Mouse (Mus musculus) intestine, embryonic 15.5 days (tissue): ENCODE measurements at regions not wholly inside any gene's neighbourhood (a gene's known extent, or its start where the extent isn't known, plus 50 kb on each side); places are given as distances from the start of the nearest gene placed in this dataset.
"Not testable (repeated sequence)": the region's sequence is repeated elsewhere in the genome, so short reads cannot be mapped to it uniquely, and the experiment has no call there.

ENCODE experiments used
- ATAC-seq: fragments of 200-750 bp; cut with Nextera tagmentation; 2 replicates; pipeline ENCODE4 v1.8.0; 2017; ENCODE audit warnings: moderate TSS enrichment, moderate library complexity
- H3K27ac ChIP-seq: fragments of 300-500 bp; sonication (generic); 2 replicates; pipeline ENCODE4 v1.5.1; 2015; ENCODE audit warnings: mild to moderate bottlenecking, inconsistent platforms
- H3K27me3 ChIP-seq: fragments of 300-500 bp; sonication (generic); replicated peaks from 2 replicates; pipeline ENCODE4 v1.6.1; 2015; ENCODE audit warnings: inconsistent platforms
- H3K36me3 ChIP-seq: fragments of 300-500 bp; sonication (generic); 2 replicates; pipeline ENCODE4 v1.6.1; 2015; ENCODE audit warnings: inconsistent platforms
- H3K4me1 ChIP-seq: fragments of 300-500 bp; sonication (generic); replicated peaks from 2 replicates; pipeline ENCODE4 v1.6.1; 2015; ENCODE audit warnings: inconsistent platforms
- H3K4me2 ChIP-seq: fragments of 300-500 bp; sonication (generic); replicated peaks from 2 replicates; pipeline ENCODE4 v1.6.1; 2015; ENCODE audit warnings: mild to moderate bottlenecking, inconsistent platforms
- H3K4me3 ChIP-seq: fragments of 300-500 bp; sonication (generic); replicated peaks from 2 replicates; pipeline ENCODE4 v1.5.1; 2015; ENCODE audit warnings: inconsistent platforms
- H3K9ac ChIP-seq: fragments of 300-500 bp; sonication (generic); 2 replicates; pipeline ENCODE4 v1.6.1; 2015; ENCODE audit warnings: inconsistent platforms
- H3K9me3 ChIP-seq: fragments of 300-500 bp; sonication (generic); 2 replicates; pipeline ENCODE4 v1.6.1; 2016; ENCODE audit warnings: inconsistent platforms
- WGBS: fragments of 180-500 bp; shearing (Covaris S2); methylation state at CpG from one replicate; pipeline ENCODE4 v1.1.7; 2015; 5-methylcytosine and 5-hydroxymethylcytosine counted together

- Histone ChIP-seq H3K36me3 (no peaks in the 10 kb centered on the region), H3K4me1 (no peaks in the 10 kb centered on the region), H3K27me3 (no peaks in the 10 kb centered on the region), H3K9me3 (no peaks in the 10 kb centered on the region), H3K9ac (no peak overlapping the region), H3K4me2 (no peak overlapping the region), H3K4me3 (no peak overlapping the region), H3K27ac (no peak overlapping the region)
- no peak for ATAC-seq
- 81% methylated on average over 2 of the region's 2 CpGs for whole genome bisulfite sequencing
Observed at GRCm38 (mm10) chr2:108042086-108042485, 751.6 kb downstream of the Kcna4 start.

DNA sequence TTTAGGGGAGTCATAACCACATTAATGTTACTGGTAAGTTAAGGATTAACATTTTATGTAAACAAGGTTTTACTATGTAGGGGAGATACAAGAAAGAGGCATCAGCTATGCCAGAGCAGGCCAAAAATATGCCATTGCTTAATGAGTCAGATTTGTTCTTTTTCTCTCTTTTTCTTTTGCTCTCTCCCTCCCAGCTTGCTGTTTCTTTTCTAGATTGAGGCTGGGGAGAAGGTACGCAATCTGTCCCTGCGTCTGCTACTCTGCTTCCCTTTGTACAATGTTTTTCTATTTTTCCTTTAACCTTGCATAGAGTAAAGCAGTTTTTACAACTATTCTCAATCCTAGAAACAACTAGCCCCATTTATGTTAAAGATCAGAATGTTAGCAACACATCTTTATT, 754.4 kb downstream of the Kcna4 start:
- no peak overlapping the region for H3K4me3 ChIP-seq
- no peaks in the 10 kb centered on the region for H3K27me3 ChIP-seq
- H3K4me1 ChIP-seq: no peaks in the 10 kb centered on the region
- 89% methylated on average over 2 of the region's 2 CpGs for WGBS
- no peaks in the 10 kb centered on the region for H3K36me3 ChIP-seq
- no peak overlapping the region for H3K27ac ChIP-seq
- no peaks in the 10 kb centered on the region for H3K9me3 ChIP-seq
- ATAC-seq: no peak
- H3K4me2 ChIP-seq: no peak overlapping the region
- H3K9ac ChIP-seq: no peak overlapping the region

- no peak for ATAC-seq
- H3K4me2 ChIP-seq: no peak overlapping the region
- no peak overlapping the region for H3K4me3 ChIP-seq
- WGBS: 77% methylated on average over 2 of the region's 2 CpGs
- H3K9me3 ChIP-seq: no peaks in the 10 kb centered on the region
- H3K9ac ChIP-seq: no peak overlapping the region
- no peaks in the 10 kb centered on the region for H3K27me3 ChIP-seq
- no peaks in the 10 kb centered on the region for H3K36me3 ChIP-seq
- no peak overlapping the region for H3K27ac ChIP-seq
- no peaks in the 10 kb centered on the region for H3K4me1 ChIP-seq
Observed at GRCm38 (mm10) chr2:108045997-108046396, 755.6 kb downstream of the Kcna4 start.

DNA sequence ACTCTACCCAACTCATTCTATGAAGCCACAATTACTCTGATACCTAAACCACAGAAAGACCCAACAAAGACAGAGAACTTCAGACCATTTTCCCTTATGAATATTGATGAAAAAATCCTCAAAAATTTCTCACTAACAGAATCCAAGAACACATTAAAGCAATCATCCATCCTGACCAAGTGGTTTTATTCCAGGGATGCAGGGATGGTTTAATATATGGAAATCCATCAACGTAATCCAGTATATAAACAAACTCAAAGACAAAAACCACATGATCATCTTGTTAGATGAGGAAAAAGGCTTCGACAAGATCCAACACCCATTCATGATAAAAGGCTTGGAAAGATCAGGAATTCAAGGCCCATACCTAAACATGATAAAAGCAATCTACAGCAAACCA, 772.3 kb downstream of the Kcna4 start:
- H3K36me3 ChIP-seq, H3K27me3 ChIP-seq, H3K9ac ChIP-seq, H3K4me3 ChIP-seq, ATAC-seq, H3K4me2 ChIP-seq, H3K4me1 ChIP-seq, H3K27ac ChIP-seq, H3K9me3 ChIP-seq: not testable (repeated sequence)
- WGBS: 85% methylated on average over 2 of the region's 2 CpGs

DNA sequence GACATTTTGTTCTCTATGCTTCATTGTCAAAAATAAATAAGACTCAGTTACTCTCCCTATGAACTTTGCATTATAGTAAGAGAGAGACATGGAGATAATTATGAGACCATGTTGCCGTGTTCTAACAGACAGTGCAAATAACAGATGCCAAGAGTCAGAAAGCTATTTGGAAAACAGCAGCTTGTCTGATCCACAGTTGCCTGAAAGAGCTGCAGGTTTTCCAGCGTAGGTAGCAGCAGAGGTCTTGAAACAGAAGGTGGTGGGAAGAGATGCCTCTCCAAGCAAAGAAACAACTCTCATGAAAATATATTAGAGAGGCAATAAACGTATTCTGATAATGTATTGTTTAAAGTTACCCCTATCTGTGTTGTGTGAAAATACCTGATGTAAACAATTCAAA, 793.5 kb downstream of the Kcna4 start:
- Histone ChIP-seq H3K27ac (no peak overlapping the region), H3K4me3 (no peak overlapping the region), H3K4me2 (no peak overlapping the region), H3K4me1 (no peaks in the 10 kb centered on the region), H3K9ac (no peak overlapping the region), H3K36me3 (no peaks in the 10 kb centered on the region), H3K9me3 (no peaks in the 10 kb centered on the region), H3K27me3 (no peaks in the 10 kb centered on the region)
- no peak for ATAC-seq
- WGBS: 73% methylated on average over 3 of the region's 3 CpGs

GRCm38 (mm10) chr2:108090266-108090665, 799.8 kb downstream of the Kcna4 start:
- no peak for ATAC-seq
- no peaks in the 10 kb centered on the region for H3K4me1 ChIP-seq

DNA sequence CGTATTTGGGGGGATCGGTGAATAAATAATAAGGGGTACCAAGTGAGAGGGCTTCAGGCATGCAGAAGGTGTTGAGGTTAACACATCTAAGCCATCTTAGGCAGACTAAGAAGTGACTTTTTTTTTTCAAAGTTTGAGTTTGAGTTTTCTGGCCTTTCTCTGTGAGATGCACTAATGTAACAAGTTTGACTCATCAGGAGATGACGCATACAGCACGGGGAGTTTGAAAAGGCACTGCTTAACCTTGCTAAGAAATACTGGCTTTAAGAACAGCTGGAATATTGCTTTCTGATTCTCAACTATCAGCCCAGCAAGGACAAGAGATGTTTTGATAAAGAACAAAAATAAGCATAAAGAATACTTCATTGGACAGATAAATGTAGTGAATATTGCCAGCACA, 806.6 kb downstream of the Kcna4 start:
- Histone ChIP-seq H3K4me3 (no peak overlapping the region), H3K27me3 (no peaks in the 10 kb centered on the region), H3K9me3 (no peaks in the 10 kb centered on the region), H3K4me2 (no peak overlapping the region), H3K4me1 (no peaks in the 10 kb centered on the region), H3K9ac (no peak overlapping the region), H3K36me3 (no peaks in the 10 kb centered on the region), H3K27ac (no peak overlapping the region)
- no peak for ATAC-seq
- WGBS: 86% methylated on average over 4 of the region's 4 CpGs

More at GRCm38 (mm10) chr2:108090266-108090665, 799.8 kb downstream of the Kcna4 start:
- Histone ChIP-seq H3K9ac (no peak overlapping the region), H3K4me2 (no peak overlapping the region), H3K27me3 (no peaks in the 10 kb centered on the region), H3K9me3 (no peaks in the 10 kb centered on the region), H3K36me3 (no peaks in the 10 kb centered on the region), H3K27ac (no peak overlapping the region), H3K4me3 (no peak overlapping the region)
- 80% methylated on average over 4 of the region's 4 CpGs for WGBS

GRCm38 (mm10) chr2:108110140-108110539, 819.7 kb downstream of the Kcna4 start:
- ATAC-seq: no peak
- Histone ChIP-seq H3K9me3 (no peaks in the 10 kb centered on the region), H3K4me3 (no peak overlapping the region), H3K9ac (no peak overlapping the region), H3K36me3 (no peaks in the 10 kb centered on the region), H3K27me3 (no peaks in the 10 kb centered on the region), H3K4me1 (no peaks in the 10 kb centered on the region), H3K4me2 (no peak overlapping the region), H3K27ac (no peak overlapping the region)

DNA sequence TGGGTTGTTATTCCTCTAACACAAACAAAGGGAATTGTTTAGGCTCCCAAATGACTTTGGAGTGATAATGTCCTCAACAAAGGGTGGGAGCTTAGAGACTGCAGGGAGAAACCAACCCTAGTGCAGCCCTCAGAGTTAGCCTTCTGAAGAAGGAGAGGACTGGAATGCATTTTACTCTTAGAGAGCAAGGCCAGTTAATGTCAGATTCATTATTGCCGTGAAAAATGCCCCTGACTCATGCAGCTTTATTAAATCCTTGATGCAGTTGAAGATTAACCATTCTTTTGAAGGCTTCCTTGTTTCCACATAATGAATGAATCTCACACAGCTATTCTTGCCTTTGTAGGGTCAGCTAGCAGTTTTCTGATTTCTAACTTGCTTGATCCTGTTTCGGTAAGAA, 855.3 kb downstream of the Kcna4 start:
- no peaks in the 10 kb centered on the region for H3K27me3 ChIP-seq
- ATAC-seq: no peak
- 58% methylated on average over 2 of the region's 2 CpGs for WGBS
- no peak overlapping the region for H3K9ac ChIP-seq
- H3K4me2 ChIP-seq: no peak overlapping the region
- H3K36me3 ChIP-seq: no peaks in the 10 kb centered on the region
- H3K4me1 ChIP-seq: no peaks in the 10 kb centered on the region
- no peaks in the 10 kb centered on the region for H3K9me3 ChIP-seq
- no peak overlapping the region for H3K27ac ChIP-seq
- no peak overlapping the region for H3K4me3 ChIP-seq

- Histone ChIP-seq H3K27me3 (no peaks in the 10 kb centered on the region), H3K9me3 (no peaks in the 10 kb centered on the region), H3K4me2 (no peak overlapping the region), H3K4me1 (no peaks in the 10 kb centered on the region), H3K27ac (no peak overlapping the region), H3K9ac (no peak overlapping the region), H3K4me3 (no peak overlapping the region), H3K36me3 (no peaks in the 10 kb centered on the region)
- 46% methylated on average over 4 of the region's 4 CpGs for WGBS
- no peak for ATAC-seq
Observed at GRCm38 (mm10) chr2:108148221-108148620, 857.8 kb downstream of the Kcna4 start.

DNA sequence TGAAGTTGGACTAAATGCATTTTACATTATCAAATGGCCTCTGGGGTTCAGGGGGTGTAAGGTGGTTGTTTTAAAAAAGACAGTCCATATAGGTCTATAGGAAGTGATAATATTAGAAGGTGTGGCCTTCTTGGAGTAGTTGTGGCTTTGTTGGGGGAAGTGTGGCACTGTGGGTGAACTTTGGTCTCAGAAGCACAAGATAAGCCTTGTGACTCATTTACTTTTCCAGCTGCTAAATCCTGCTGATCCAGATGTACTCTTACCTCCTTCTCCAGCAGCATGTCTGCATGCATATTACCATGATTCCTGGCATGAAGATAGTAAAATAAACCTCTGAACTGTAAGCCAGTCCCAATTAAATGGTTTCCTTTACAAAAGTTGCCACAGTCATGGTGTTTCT, 865.8 kb downstream of the Kcna4 start:
- H3K4me2 ChIP-seq: no peak overlapping the region
- H3K4me3 ChIP-seq: no peak overlapping the region
- no peaks in the 10 kb centered on the region for H3K27me3 ChIP-seq
- no peaks in the 10 kb centered on the region for H3K36me3 ChIP-seq
- no peak overlapping the region for H3K27ac ChIP-seq
- peak; percentile 88 for ATAC-seq
- H3K9me3 ChIP-seq: no peaks in the 10 kb centered on the region
- no peak overlapping the region for H3K9ac ChIP-seq
- H3K4me1 ChIP-seq: no peaks in the 10 kb centered on the region

DNA sequence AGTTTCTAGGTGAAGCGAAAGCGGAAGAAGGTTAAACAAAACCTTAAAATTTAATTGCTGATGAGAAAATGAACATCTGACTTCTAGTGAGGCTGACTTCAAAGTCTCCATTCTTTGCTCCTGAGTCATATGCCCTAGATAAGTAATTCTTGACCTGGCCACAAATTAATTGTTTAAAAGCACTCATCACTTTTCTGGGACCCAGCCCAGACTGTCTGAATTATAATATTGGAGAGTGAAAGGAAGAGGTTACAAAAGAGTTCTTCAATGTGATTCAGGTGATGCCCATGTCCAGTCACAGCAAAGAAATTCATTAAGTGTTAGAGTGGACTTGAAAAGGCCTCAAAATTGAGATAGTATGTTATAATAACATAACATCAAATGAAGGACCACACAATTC, 867.3 kb downstream of the Kcna4 start:
- Histone ChIP-seq H3K4me1 (no peaks in the 10 kb centered on the region), H3K9me3 (no peaks in the 10 kb centered on the region), H3K27ac (no peak overlapping the region), H3K4me3 (no peak overlapping the region), H3K27me3 (no peaks in the 10 kb centered on the region), H3K4me2 (no peak overlapping the region), H3K36me3 (no peaks in the 10 kb centered on the region), H3K9ac (no peak overlapping the region)
- 84% methylated on average over 2 of the region's 2 CpGs for WGBS
- no peak for ATAC-seq

DNA sequence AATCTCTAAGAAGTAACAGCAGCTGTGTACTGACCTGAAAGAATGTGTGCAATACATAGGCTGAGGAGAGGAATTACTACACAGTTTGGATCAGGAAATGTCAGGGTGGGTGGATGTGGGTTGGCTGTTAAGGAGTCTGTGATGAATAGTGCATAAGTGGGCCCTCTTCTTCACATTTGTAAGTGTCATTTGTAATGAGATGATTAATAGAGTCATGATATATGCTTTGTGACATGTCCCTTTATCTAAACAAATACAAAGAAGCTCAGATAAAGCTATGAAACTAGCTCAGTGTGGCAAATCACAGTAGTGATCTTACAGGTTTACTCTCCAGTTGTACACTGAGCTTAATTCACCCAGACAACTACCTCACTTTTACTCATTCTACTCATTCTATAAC, 867.9 kb downstream of the Kcna4 start:
- H3K4me1 ChIP-seq: no peaks in the 10 kb centered on the region
- H3K4me2 ChIP-seq: no peak overlapping the region
- H3K9ac ChIP-seq: no peak overlapping the region
- H3K36me3 ChIP-seq: no peaks in the 10 kb centered on the region
- ATAC-seq: no peak
- H3K27ac ChIP-seq: no peak overlapping the region
- no peaks in the 10 kb centered on the region for H3K9me3 ChIP-seq
- no peak overlapping the region for H3K4me3 ChIP-seq
- H3K27me3 ChIP-seq: no peaks in the 10 kb centered on the region

DNA sequence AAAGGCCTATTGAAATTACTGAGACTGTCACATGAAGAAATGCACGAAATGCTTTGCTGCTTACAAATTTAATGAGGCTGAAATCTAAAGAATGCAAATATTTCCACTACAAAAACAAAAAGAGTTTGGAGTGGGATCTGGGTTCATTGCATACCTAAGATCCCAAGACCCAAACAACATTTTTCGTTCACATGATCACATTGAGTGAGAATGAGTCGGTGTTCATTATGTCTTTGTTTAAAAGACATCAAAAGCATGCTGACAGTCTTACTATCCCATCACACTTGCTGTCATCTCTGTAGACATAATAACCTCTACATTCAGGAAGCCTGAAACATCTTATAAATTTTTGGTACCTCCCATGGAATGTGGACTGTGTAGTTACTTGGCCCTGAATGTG, 870.4 kb downstream of the Kcna4 start:
- Histone ChIP-seq H3K27ac (no peak overlapping the region), H3K4me2 (no peak overlapping the region), H3K9ac (no peak overlapping the region), H3K4me1 (no peaks in the 10 kb centered on the region), H3K36me3 (no peaks in the 10 kb centered on the region), H3K9me3 (no peaks in the 10 kb centered on the region), H3K27me3 (no peaks in the 10 kb centered on the region), H3K4me3 (no peak overlapping the region)
- no peak for ATAC-seq
- 76% methylated on average over 3 of the region's 3 CpGs for WGBS
